Mouse (Mus musculus) mesoderm, embryonic 11.5 days (tissue): ENCODE measurements at regions not wholly inside any gene's neighbourhood (a gene's known extent, or its start where the extent isn't known, plus 50 kb on each side); places are given as distances from the start of the nearest gene placed in this dataset.

Experiments
- DNase-seq: peaks from one replicate; pipeline ENCODE4 v3.0.0-alpha.2; 2012; ENCODE audit warnings: low read depth, low spot score

- DNase-seq, result peak; percentile 58
Measured at GRCm38 (mm10) chr10:29921658-29922057, 278.7 kb downstream of the Cenpw start.

GRCm38 (mm10) chr10:29897780-29898363 is 302.5 kb downstream of the Cenpw start:
- DNase-seq, result peak; percentile 13

GRCm38 (mm10) chr10:29864566-29864965 is 328.9 kb upstream of the Rspo3 start:
- no peak for DNase-seq

DNA sequence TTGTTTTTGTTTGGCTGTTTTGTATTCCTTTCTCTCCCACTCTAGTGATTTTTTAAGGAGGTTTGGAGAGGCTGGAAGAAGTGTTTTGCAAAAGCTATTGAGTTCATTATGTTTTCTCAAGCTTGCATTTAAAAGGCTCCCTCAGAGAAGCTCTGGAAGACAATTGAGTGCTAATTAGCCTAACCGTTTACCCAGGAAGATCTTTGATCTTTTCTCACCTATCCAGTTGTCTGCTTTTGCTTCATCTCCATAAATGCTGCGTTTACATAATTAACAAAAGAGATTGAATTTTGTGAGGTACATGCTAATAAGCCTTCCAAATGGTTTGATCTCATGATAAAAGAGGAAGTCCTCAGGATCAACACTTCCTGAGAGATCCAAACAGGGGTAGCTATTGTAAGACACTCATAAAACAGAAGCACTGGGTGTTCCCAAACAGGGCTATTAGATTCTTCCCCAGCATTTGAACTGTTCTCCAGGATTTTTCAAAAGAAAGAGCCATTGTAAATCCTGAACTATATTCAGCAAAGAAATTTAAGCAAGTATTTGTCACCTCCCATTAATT is 320.2 kb upstream of the Rspo3 start:
- no peak for DNase-seq

DNA sequence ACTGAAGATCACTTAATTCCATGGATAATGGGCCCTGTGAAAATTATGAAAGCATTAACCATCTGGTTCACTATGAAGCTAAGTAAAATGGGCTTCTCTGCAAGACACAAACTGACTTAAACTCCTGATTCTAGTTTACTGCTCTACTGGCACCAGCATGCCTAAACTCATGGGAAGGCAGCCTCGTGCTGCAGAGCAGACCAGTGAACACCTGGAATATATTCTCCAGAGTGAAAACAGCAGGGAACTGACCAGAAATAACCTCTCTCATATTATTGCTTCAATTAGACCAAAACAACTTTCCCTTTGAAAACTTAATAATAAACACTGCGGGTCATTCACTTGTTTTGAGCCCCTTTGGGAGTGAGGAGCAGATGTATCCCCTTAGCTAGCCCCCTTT is 316.8 kb upstream of the Rspo3 start:
- no peak for DNase-seq

DNA sequence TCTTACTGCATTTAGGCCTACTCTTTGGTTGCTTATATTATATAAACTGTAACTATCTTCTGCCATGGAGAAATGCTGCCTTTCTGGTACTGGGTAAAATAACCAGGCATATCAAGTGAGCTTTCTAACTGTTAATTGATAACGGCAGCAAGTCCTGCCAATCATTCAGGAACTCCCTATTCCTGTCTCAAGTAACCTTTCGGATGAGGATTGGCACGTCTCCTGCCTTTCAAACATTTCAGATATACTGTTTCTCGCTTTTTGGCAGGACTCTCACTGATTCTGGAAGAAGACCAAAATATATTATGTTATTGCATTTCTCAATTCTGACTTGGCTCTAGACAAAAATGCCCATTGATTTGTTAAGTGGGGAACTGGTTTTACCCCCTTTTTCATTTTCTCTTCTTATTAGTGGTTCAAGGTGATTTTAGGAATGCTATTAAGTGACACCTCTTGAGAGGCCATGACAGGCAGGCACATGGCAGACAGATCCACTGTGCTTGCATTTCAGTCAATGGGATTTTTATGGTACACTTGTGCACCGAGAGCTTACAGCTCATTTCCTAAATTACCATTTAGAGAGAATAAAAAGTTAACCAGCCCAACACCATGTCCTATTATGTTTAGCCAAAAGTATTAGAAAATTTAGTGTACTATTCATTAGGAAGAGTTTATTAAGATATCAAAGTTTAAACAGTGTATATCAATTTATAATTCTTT is 289.4 kb upstream of the Rspo3 start:
- no peak for DNase-seq

DNA sequence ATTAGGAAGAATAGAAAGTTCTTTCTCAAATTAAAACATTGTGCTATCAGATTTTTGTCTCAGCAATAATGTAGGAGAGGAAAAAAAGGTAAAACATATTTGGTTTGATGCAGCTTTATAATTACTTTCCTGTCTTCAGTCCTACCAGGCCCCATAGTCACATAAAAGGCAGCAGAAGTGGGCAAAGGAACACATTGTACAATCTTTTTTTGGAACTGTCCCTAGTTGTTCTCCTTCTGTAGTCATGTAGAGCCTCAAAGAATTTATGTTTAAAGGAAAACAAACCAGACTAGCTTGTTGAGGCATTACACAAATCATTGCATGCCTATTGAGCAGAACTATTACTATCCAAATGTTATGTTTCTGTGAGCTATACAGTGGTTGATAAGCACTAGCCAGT is 288.7 kb upstream of the Rspo3 start:
- no peak for DNase-seq

- no peak for DNase-seq
Measured at GRCm38 (mm10) chr10:29823177-29823576, 287.5 kb upstream of the Rspo3 start.

DNA sequence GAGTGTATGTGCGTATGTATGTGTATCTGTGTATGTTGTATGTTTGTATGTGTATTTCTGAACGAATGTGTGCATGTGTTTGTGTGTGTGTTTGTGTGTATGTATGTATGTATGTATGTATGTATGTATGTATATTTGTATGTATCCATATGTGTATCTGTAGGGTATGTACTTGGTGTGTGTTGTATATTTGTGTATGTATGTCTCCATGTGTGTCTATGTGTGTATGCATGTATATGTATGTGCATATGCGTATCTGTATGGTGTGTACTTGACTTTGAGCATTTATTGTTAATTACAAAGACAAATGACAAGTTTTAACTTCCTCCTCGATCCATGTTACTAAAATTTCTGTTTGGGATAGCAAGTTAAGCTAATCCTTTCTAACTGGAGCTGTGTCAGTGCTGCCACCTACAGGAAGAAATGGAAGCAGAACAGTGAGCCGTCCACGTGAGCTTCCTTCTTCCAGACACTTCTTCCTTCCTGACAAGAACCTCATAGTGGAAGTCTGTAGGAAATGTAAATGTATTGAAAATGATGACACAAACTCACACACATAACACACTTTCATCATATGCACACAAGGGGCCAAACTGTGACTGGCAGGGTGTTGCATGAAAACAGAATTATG is 268.4 kb upstream of the Rspo3 start:
- peak; percentile 70 for DNase-seq

- DNase-seq, result no peak
Measured at GRCm38 (mm10) chr10:29802637-29803036, 267.0 kb upstream of the Rspo3 start.

DNA sequence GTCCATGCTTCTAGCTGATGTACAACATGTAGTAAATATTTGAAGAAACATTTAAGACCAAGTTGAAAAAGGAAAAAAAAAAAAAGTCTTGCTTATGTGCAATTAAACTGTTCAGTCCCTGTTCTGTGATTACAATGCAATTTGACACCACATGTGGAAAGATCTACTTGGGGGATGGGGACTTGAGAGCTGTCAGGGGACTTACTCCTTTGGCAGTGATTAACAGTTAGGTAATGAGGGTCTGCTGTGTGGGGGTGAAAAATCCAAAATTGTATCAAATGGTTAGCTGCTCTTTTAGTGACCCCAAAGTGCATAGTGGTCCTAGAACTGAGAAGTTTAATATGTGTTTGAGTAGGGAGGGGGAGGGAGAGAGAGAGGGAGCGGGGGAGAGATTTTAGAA is 259.0 kb upstream of the Rspo3 start:
- DNase-seq, result peak; percentile 13

- no peak for DNase-seq
Measured at GRCm38 (mm10) chr10:29786220-29786810, 250.6 kb upstream of the Rspo3 start.

- no peak for DNase-seq
Measured at GRCm38 (mm10) chr10:29736677-29737076, 201.0 kb upstream of the Rspo3 start.

- no peak for DNase-seq
Measured at GRCm38 (mm10) chr10:29725319-29725718, 189.7 kb upstream of the Rspo3 start.

DNA sequence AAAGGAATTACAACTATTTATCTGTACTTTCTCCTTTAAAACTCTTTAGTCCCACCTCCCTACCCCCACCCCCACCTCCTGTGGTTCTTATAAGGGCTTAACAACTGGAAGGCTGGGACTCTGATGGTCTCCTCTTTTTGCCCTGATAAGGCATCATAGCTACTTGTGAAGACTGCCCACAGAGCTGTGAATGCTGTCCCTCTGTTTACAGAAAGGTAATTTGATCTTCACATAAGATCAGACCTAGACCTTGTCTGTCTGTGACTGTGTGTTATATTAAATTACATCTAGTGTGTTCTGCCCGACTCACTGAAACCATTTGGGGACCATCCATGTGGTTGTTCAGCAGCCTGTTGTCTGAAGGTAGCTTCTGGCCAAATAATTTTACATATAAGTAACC is 175.3 kb upstream of the Rspo3 start:
- DNase-seq, result no peak

DNA sequence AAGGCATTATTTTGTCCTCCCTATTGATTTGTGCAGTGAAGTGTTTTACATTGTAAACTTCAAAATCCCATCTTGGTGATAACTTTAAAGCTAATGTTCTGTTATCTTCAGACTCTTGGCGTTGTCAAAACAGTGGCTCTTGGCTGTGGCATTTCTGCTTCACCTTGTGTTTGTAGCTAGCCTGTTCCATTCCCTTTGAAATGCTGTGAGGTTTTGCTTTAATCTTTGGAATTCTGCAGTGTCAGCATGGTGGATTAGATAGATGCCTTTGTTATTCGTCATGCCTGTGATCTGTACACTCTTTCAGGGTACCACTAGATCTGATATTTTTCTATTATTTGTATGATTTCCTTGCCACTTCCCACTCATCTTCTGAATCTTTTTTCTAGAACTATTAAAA is 173.0 kb upstream of the Rspo3 start:
- DNase-seq, result no peak

- no peak for DNase-seq
Measured at GRCm38 (mm10) chr10:29693009-29693935, 157.6 kb upstream of the Rspo3 start.

- no peak for DNase-seq
Measured at GRCm38 (mm10) chr10:29689529-29689928, 153.9 kb upstream of the Rspo3 start.

- DNase-seq, result peak; percentile 75
Measured at GRCm38 (mm10) chr10:29686982-29687381, 151.3 kb upstream of the Rspo3 start.

GRCm38 (mm10) chr10:29674377-29674776 is 138.7 kb upstream of the Rspo3 start:
- no peak for DNase-seq

GRCm38 (mm10) chr10:29661752-29662151 is 126.1 kb upstream of the Rspo3 start:
- no peak for DNase-seq
